Mouse (Mus musculus): ENCODE data around the gene Gm47791.

The Gm47791 gene

DNA sequence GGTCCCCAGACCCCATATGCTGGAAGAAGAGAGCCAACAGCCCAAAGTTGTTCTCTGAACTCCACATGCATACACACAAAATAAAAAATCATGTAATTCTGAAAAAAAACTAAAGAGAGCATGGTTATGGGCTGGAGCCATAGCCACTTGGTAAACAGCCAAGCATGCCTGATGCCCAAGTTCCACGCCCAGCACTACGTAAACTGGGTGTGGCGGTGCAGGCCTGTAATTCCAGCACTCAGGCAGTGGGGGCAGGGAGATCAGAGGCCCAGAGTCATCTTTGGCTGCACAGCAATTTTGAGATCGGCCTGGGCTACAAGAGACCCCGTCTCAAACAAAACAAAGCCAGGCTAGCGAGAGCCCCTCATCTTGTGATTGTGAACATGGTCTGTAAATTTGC lies 14.5 kb upstream of the Gm47791 start:
- DNase-seq: no peak

DNA sequence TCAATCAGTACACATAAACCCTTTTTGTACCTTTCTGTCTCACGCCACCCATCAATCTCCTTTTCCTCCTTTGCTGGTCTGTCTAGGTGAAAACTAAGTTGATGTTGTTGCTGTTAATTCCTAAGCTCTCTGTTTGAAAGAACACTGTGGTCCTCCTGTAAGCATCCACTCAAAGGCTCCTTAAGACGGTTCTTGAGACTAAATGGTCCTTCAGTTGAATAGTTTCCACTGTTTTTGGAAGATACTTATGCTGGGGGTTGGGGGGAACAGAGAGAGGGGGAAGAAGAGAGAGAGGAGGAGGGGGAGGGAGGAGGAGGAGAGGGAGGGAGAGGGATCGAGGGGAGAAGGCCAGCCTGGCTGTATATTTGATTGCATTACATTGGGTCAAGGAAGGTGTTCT lies 12.5 kb upstream of the Gm47791 start:
- no peak for DNase-seq

DNA sequence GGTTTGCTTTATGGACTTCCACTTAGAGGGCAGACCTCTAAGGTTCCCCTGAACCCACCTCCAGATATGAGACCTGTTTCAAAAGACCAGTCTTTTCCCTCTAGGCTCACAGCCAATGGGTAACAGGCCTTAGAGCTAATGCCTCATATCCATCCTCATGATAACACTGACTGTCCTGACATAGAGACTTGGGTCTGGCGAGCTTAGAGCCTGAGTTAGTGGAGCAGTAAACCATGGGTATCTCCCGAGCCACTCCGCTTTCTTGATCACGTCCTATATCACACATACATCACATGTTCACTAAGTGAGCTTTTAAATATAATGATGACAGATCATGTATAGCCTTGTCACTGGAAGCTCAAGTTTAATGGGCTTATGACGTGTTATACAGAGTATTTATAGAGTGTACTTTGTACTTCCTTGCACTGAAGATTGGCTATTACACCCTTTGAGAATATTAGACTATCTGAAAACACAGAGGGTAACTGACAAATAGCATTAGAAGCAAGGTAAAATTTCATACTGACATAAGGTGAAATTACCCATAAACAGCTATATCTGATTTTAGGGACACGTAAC lies 8.4 kb upstream of the Gm47791 start:
- no peak for DNase-seq

DNA sequence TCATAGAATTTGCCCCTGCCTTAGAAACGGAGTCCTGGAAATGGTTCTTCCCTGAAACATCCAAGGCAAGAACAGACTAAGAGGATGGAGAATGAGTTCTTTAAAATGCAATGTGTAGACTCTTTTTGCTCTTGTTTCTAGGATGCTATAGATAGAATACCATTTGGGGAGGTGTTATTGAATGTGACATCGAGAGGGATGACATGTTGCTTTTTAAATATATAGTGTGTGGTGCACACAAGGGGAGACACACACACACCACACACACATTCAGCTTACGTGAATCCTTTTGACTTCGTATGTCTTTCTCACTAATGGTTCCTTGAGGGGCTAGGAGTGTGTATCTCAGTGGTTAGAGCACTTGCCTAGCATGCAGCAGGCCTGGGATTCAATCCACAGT lies 4.2 kb upstream of the Gm47791 start:
- no peak for DNase-seq

DNA sequence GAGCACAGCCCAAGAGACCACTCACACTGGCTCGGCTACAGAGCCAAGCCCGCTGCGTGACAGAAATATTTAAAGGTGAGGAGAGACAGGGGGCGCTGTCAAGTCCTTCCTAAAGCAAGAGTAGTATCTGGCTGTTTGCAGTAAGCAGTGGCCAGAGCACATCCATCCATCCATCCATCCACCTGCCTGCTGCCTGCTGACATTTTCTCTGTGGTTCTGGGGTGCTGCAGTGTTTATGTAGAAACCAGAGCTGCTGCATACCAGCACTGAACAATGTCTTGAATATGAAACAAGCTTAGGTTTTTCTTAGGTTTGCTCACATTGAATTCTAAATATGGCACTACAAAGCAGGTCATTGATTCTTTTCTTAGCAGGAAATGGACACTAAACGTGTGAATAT lies 2.2 kb upstream of the Gm47791 start:
- no peak for DNase-seq

DNA sequence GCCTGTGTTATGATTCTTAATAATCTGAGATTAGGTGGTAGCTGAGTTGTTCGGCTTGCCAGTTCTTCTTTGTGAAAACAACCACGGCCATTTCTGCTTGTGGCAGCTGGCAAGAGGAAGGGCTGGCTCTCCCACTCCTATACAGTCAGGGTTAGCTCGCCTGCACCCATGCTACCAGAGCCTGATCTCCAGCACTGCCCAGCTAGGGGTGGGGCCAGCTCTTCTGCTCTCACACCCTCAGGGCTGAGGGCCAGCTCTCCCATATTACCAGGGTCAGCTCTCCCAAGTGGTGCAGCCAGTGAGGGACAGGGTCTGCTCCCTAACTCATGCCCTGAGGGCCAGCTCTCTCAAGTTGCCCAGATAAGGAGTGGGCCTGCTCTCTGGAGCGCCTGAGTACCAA lies 1.4 kb upstream of the Gm47791 start:
- DNase-seq: no peak

DNA sequence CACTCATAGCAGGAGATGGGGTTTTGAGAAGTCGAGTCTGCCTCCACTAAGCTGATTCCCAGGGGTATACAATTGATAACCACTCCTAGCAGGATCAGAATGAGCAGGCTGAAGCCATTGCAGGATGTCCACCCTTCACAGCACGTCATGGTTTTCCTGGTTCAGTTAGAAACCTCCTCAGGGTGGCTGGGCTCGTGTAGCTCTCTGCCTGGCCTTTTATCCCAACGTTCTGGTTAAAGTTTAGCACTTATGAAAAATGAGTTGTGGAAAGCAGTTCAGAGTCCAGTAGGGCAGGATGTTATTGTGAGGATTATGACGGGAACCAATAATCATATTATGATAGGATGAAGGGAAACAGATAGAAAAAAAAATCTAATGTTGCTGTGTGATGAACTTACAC lies 2.8 kb downstream of the Gm47791 start, which contains the start of gene Tm4sf20:
Tm4sf20 (minus strand) TSS at position 193 of the 400 bp plus-strand sequence.
- DNase-seq: no peak

DNA sequence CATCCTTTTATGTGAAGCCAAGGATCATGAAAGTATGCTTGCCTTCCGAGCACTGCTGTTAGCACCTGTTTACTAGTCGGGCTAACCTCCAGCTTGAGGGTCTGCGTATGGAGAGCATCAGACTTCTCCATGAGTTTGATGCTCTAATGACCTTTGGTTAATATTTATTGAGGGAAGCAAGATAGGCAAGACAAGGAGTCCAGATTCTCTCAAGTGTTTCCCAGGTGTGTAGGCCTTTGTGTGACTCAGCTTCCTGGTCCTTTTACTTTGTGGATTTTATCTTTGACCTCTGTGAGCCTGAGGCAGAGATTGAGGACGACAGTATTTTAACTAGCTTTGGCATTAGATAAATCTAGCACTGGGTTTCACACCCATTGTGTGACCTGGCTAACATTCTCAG lies 4.4 kb downstream of the Gm47791 start:
- no peak for DNase-seq

DNA sequence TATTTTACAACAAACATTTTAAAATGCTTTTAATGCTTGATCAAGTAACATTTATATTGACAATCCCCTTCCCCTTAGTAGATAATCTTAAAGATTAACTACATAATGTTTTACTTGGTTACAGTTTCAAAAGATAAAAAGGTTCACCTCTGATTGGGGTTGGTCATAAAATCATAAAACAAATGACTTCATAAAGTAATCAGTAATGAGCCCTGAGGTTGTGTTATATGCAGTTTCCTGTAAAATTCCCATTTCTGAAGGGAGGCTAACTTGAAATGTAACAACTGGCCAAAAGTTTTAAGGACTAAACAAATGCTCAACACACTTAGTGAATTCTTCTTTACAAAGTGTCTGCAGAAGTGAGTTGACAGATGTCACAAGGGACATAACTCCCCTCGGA lies 4.8 kb downstream of the Gm47791 start:
- no peak for DNase-seq

DNA sequence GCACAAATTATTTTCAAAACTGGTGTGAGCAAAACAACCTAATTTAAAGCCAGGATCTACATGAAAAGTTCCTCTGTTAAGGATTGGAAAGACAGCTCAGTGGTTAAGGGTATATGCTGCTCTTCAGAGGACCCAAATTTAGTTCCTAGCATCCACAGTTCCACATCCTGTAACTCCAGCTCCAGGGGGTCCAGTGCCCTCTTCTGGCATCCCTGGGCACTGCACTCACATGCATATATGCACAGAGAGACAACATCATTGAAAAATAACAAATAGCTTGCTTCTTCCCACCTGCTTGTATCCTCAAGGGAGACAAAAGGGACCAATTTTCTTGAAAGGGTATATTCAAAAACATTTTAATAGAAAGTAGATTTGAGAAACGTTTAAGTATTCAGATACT lies 8.8 kb downstream of the Gm47791 start:
- DNase-seq: no peak

DNA sequence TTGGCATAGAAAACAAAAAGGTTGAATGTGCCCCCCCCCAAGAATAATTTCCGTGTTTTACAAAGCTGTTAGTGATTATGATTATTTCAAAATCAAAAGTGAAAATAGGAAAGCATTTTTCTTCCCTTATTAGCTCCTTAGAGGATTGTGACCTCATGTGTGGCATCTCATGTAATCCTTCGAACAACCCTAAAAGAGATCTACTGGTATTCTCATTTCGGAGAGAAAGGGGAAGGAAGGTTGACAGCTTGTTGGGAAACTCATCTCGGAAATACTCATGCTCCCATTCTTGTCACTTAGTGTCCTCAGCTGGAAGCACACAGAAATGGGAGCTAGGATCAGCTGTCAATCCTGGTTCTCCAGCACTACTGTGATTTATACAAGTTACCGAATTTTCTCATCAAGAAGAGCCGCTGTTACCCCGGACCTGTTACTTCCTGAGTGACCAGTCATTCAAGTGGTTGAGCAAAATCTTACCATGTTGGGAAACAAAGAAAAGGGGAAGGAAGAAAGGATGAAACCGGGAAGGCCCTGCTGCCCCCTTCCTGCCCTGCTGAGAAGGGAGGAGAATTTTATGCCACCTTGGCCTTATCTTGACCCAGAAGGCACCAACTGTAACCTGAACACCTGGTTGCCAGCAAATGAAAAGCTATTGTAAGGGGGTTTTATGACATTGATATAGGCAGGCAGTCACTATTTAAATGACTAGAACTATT lies 9.4 kb downstream of the Gm47791 start:
- DNase-seq: no peak

DNA sequence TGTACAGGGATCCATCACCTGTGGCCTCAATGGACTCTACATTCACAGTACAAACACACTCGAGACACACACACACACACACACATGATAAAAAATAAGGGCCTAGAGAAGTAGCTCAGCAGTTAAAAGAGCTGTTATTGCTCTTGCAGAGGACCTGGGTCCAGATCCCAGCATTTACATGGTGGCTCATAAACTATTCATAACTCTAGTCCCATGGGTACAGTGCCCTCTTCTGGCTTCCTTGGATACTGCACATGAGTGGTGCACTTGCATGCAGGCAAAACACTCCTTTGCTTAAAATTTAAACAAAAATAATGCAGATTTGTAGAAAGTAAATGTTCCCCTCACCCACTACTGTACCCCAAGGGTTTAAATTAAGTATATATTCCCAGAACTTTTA lies 11.5 kb downstream of the Gm47791 start:
- DNase-seq: no peak

DNA sequence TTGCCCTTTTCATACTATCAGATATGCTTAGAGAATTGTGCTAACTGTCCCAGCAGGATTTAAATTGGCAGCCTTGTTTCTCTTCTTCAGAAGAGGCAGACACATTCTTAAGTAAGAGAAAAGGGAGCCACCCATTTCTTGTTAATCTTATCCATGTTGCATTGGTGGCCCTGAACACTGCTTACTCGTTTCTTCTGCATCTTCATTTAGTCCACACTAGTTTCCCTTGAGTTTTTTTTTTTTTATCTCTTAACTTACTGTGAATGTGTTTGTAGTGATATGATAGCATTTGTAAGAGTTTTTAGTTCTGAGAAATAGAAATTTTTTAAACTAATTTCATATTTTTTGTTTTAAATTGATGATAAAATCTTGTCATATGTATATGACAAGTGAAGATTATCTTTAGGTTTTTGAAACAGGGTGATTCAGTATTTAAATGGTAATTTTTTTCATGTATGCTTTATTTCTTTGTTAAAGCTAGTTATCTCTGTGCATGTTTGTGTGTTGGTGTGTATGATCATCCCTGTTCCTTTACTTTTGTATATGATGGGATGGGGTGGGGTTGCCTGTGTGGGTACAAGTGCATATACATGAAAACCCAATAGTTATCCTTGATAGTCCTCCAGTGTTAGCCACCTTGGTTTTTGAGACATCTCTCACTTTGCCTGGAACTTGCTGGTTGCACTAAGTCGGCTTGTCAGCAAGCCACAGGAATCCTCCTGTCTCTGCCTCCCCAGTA lies 23.2 kb downstream of the Gm47791 start:
- DNase-seq: no peak

DNA sequence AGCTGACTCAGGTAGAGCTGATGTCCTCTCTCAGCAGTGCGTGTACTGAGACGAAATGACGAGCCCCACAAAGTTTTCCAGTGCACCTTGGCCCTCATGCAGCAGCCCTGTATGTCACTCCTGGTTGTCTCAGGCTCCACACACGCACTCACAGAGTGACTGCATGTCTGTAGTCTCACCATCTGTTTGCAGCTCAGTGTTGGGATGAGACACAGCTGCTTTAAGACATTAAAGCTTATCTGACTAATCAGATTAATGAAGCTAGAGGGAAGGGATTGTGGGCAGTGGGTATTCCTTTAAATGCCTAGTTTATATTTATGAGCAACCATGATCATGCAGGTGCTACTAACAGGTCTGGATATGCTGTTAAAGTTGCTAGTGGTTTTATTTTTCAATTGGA lies 24.6 kb downstream of the Gm47791 start:
- no peak for DNase-seq

DNA sequence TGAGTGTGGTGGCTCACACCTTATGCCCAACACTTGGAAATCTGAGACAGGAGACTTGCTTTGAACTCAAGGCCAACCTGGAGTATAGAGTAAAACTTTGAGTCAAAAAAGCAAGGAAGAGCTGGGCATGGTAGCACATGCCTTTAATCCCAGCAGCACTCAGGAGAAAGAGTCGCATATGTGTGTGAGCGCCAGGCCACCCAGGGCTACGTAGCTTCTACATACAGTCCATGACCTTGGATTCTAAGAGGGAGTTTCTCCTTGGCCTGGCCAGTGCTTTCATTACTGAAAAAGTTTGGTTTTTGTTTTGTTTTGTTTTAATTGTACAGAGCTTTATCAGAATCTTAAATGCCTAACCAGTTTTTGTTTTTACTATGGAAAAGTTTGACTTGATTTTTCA lies 27.1 kb downstream of the Gm47791 start:
- DNase-seq: no peak

DNA sequence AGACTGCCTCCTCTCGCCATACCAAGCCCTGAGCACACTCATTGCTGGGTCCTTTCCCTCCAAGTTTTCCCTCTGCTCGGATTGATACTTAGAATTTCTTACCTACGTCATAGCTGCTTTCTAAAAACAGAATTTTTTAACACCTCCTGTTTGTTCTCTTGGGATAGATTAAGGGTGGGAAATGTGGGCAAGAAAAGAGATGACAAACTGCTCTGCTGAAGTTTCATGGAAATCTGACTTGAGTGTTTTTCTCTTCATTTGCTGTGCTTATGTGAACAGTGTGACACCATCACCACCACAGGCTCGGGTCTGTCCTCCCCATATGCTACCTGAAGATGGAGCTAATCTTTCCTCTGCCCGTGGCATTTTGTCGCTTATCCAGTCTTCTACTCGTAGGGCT lies 29.5 kb downstream of the Gm47791 start:
- DNase-seq: peak; percentile 19

DNA sequence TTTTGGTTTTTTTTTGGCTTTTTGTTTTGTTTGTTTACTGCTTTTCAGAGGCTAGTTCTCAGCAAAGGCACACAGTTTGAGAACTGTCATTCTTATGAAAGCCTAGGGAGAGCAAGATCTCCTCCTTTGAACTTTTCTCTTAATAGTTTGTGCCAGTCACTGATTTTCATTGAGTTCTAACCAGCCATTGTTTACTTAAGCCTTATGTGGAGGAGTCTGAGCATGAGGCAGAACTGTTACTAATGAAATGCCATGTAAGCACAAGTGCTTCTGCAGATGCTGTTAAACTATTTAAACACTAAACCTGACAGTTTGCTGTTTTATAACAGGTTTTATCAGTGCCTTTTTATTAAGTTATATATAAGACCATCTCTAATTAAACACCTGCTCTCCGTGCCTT lies 33.0 kb downstream of the Gm47791 start:
- no peak for DNase-seq

DNA sequence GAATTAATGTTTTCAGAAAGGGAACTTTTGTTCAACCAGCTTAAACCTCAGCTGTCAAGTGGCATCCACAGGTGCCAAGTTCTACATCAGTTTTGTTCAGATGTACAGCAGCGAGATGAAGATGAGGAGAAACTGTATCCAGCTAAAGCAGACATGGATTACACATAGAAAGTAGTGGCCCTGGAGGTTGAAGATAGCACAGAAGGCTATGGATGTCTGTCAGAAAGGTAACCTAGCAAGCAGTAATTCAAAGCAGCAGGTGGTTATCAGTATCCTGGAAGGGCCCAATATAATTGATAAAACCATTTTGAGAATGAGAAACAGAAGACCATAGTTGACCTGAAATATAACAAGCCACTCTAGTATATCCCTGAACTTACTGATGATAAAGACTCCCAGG lies 37.7 kb downstream of the Gm47791 start:
- DNase-seq: no peak

DNA sequence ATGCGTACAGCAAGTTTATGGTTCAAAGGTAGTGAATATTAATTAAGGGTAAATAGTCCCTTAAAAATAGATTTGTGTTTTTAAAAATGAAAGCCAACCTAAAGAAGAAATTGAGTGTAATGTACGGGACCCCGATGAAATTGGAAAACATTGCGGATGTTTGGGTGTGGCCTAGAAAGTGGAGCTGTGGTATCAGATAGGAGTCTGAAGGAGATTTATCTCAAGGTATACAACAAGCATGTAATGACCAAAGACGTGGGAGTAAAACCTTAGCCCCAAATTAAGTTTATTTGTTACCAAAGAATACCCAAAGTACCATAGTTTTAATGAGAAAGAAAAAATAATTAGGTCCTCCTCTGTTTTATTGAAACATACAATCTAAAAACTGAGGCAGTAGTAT lies 44.6 kb downstream of the Gm47791 start:
- DNase-seq: no peak

DNA sequence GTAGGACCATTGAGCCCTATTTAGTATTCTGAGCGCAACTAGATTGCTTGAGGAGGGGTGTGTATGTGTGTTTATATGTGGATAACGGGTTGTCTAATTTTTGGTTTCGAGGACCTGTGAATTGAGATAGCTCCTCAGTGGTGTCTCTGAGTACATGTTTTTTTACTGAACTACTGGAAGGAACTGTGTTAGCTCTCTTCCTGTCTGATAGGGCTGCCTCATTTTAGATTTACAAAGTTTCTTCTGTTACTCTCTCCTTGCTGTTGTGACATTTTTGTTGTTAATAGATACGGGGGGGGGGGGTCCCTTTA lies 45.2 kb downstream of the Gm47791 start:
- DNase-seq: no peak

DNA sequence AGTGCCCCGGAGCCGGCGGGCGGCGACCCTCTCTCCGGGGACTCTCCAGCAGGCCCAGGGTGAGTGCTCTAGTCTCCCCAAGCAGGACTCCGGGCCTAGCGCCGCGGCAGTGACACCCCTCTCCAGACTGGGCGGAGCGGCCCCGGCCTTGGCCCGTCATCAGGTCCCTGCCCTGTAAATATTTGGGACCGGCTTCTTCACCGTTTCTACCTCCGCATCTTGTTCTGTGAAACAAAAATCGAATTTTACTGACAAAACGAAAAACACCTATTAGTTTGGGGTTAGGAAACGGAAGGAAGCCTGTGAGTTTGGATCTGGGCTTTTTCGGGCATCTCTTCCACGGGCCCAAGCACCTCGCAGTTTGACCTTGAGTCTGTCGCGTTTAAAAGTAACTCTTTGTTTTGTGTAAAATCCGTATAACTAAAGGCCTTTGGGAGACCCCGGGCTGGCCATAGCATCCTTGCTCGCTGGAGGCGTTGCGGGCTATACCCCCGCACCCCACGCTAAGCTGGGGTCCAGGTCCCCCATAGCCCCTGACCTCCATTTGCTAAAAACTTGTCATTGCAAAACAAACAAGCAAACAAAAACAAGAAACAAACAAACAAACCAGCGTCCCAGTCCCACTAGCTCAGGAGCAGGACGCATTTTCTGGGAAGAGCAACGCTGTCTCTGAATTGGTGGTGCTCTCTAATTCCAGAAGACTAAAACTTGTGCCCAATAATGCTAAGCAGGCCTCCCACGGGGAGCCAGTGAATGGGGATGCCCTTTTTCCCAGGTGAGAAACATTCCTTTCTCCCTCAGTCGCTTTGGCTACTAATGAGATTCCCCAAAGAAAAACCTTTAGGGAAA lies 45.8 kb downstream of the Gm47791 start:
- no peak for DNase-seq

DNA sequence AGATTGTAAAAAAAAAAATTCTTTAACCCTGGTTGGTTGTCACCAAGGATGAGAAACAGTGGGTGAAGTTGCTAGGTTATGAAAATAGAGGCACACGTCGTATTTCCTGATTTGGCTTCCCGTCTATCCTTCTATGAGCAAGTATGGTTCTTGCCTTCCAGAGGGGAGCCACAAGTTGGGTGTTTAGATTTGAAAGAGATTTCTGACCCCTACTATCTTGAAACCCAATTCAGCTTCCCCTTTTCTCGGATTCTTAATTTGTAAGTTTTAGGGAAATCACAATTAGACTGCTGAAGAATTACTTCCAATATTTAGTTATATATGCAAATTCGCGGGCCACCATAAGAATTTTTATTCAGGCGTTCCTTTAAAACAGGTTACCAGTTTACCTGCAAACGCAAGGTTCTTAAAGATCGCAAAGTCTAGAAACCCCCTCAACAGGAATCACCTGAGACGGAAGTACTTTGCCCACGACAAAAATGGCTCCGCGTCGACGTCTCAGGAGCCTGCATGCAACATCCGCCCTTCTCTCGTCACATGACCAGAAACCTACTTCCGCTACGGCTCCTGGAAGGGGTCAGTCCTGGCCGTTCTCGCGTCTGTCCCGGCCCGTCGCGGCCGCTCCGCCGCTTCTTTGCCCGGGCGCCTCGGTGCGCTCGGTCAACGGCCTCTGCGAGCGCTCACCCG lies 46.6 kb downstream of the Gm47791 start, which contains the start of gene Mff:
Mff (plus strand) TSS at position 552 of the 687 bp plus-strand sequence.
- peak; percentile 97 for DNase-seq

All from right cerebral cortex, adult 18-20 months (tissue).